Mouse (Mus musculus) midbrain, embryonic 16.5 days (tissue): ENCODE results near the gene Aire. TPM values are rescaled to one million over a fixed set of nuclear protein-coding genes. Genes with fewer than 3 reads are reported as not detected.
A peak's percentile ranks its signal among the peaks of the same experiment; 100 is the strongest.
"Not testable (repeated sequence)": the region's sequence is repeated elsewhere in the genome, so short reads cannot be mapped to it uniquely, and the experiment has no call there.

Experiments used
- ATAC-seq: fragments of 200-750 bp; cut with Nextera tagmentation; 2 replicates; pipeline ENCODE4 v1.8.0; 2017; ENCODE audit warnings: moderate TSS enrichment
- H3K27ac ChIP-seq: fragments of 300-500 bp; sonication (generic); 2 replicates; pipeline ENCODE4 v1.5.1; 2014; ENCODE audit warnings: mild to moderate bottlenecking, low read length, mixed read lengths
- H3K27me3 ChIP-seq: fragments of 300-500 bp; sonication (generic); 2 replicates; pipeline ENCODE4 v1.6.1; 2014; ENCODE audit warnings: low read depth, low read length, mixed read lengths; ENCODE audit not compliant: control insufficient read depth, insufficient read depth
- H3K36me3 ChIP-seq: fragments of 300-500 bp; sonication (generic); 2 replicates; pipeline ENCODE4 v1.6.1; 2014; ENCODE audit warnings: mild to moderate bottlenecking, low read length, moderate library complexity, mixed read lengths; ENCODE audit not compliant: control insufficient read depth, insufficient read depth
- H3K4me1 ChIP-seq: fragments of 300-500 bp; sonication (generic); 2 replicates; pipeline ENCODE4 v1.6.1; 2014; ENCODE audit warnings: mild to moderate bottlenecking, low read length, mixed read lengths; ENCODE audit not compliant: control insufficient read depth, insufficient read depth
- H3K4me2 ChIP-seq: fragments of 300-500 bp; sonication (generic); 2 replicates; pipeline ENCODE4 v1.6.1; 2014; ENCODE audit warnings: mild to moderate bottlenecking, low read length, mixed read lengths
- H3K4me3 ChIP-seq: fragments of 300-500 bp; sonication (generic); 2 replicates; pipeline ENCODE4 v1.5.1; 2014; ENCODE audit warnings: low read depth, mild to moderate bottlenecking, low read length, moderate library complexity, mixed read lengths
- H3K9ac ChIP-seq: fragments of 300-500 bp; sonication (generic); 2 replicates; pipeline ENCODE4 v1.6.1; 2014; ENCODE audit warnings: low read depth, low read length, mixed read lengths
- H3K9me3 ChIP-seq: fragments of 300-500 bp; sonication (generic); replicated peaks from 2 replicates; pipeline ENCODE4 v1.6.1; 2014; ENCODE audit warnings: mild to moderate bottlenecking, low read length, mixed read lengths; ENCODE audit not compliant: control insufficient read depth, poor library complexity, severe bottlenecking
- WGBS: fragments of 180-500 bp; shearing (Covaris S2); extraction: QIAGEN DNeasy Blood & Tissue Kit; methylation state at CpG from one replicate; pipeline ENCODE4 v1.1.7; 2014; 5-methylcytosine and 5-hydroxymethylcytosine counted together
- polyA plus RNA-seq: library from polyadenylated mRNA; unstranded; fragments of >200 nt; fragmentation: Nextera tagmentation; extraction: Ambion mirVana; gene quantifications from 2 replicates; pipeline ENCODE4 v1.2.1, GENCODE M21; 2015

The Aire gene
- polyA plus RNA-seq, 1 experiment from 2014 or later = 0.19 TPM

DNA sequence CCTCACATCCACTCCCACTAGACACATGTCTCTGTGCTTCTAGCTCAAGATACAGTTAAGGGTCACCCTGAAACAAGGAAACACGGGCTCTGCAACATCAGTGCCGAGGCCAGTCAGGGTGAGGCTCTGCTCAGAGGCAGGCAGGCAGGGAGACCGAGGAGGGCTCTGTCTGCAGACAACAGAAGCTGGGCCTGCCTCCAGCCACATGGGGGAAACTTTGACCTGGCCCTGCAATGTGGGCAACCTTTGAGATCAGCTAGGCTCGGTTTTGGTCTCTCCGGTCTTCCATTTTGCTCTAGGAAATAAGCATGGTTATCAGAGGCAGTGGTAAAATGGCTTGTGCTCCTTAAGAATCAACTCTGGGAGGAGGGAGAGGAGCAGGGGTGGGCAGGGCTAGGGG is 27.0 kb downstream of the Aire start:
- 48% methylated on average over 5 of the region's 5 CpGs for WGBS
- ATAC-seq = no peak
- H3K4me2 ChIP-seq = no peak overlapping the region
- H3K27ac ChIP-seq = no peak overlapping the region
- H3K9me3 ChIP-seq = no peaks in the 10 kb centered on the region
- no peak overlapping the region for H3K4me3 ChIP-seq
- H3K27me3 ChIP-seq = no peaks in the 10 kb centered on the region
- no peaks in the 10 kb centered on the region for H3K36me3 ChIP-seq
- no peak overlapping the region for H3K9ac ChIP-seq
- H3K4me1 ChIP-seq = peaks cover 2% of the 10 kb centered on the region; the same call in 1 of the 2 replicates

DNA sequence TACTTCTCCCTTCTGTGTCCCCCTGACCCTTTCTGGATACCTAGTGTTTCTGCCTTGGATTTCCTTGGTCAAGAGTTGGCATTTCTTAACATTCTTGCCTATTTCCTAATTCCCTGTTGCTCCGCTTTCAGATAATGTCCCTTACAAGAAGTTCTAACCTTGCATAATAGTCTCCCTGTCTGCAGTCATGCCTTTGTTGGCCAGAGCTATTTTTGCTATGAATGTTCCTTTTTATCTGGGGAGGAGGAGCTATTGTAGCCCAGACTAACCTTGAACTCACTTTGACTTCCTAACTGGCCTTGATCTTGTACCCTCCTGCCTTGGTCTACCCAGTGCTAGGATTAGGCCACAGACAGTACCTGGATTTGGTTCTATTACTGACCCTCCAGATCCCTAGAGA is 27.9 kb downstream of the Aire start:
- H3K36me3 ChIP-seq = no peaks in the 10 kb centered on the region
- peaks cover 2% of the 10 kb centered on the region; the same call in 1 of the 2 replicates for H3K4me1 ChIP-seq
- H3K4me2 ChIP-seq = no peak overlapping the region
- no peak overlapping the region for H3K27ac ChIP-seq
- no peak overlapping the region for H3K4me3 ChIP-seq
- no peaks in the 10 kb centered on the region for H3K27me3 ChIP-seq
- no peaks in the 10 kb centered on the region for H3K9me3 ChIP-seq
- H3K9ac ChIP-seq = no peak overlapping the region
- ATAC-seq = no peak
- WGBS = 97% methylated on average over 1 of the region's 1 CpGs

DNA sequence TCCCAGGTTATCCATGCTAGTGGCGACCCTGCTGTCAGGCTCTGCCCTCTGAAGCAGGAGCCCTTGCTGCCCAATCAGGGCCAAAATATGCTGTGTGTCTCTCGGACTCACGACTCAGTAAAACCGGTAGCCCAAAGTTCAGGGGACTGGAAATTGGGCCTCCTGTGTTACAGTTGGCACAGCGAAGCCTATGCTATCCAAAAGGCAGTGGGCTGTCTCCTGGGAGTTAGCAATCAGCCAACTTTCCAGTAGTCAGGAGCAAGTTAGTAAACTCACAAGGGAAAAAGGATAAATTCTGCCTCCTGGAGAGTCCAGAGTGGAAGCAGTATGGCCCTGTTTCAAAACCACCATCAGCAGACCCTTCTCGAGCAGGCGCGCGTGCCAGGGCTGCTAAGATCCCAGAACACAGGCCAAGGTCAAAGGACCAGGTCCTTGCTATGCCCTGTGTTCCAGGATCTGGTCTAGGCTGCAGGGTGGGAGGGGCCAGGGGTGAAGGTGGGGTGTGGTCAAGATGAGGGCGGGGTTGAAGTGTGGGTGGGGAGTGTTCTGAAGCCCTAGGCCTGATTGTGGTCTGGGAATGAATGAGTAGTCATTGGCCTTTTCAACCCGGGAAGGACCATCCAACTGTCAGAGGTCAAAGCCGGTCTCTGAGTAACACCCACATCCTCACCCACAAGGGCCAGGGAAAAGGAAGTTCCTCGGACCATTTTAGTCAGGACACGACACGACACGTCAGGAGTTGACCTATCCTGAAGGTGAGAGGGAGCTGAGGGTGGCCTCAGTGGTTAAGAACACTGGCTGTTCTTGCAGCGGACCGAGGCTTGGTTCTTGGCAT is 30.5 kb downstream of the Aire start:
- Histone ChIP-seq H3K9me3 (no peaks in the 10 kb centered on the region), H3K9ac (no peak overlapping the region), H3K4me2 (no peak overlapping the region), H3K36me3 (no peaks in the 10 kb centered on the region), H3K27ac (no peak overlapping the region), H3K4me1 (peaks cover 10% of the 10 kb centered on the region), H3K27me3 (no peaks in the 10 kb centered on the region), H3K4me3 (no peak overlapping the region)
- WGBS = 92% methylated on average over 18 of the region's 18 CpGs
- ATAC-seq = no peak

DNA sequence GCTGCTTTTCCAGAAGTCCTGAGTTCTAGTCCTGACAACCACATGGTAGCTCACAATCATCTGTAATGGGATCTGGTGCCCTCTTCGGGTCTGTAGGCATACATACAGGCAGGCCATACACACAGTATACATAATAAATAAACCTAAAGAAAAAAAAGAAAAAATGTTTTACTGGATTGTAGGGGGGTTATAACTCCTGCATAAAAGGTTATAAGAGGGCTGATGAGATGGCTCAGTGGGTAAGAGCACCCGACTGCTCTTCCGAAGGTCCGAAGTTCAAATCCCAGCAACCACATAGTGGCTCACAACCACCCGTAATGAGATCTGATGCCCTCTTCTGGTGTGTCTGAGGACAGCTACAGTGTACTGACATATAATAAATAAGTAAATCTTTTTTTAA is 32.3 kb downstream of the Aire start:
- not testable (repeated sequence) for H3K4me2 ChIP-seq, H3K36me3 ChIP-seq, ATAC-seq, H3K4me3 ChIP-seq, H3K9me3 ChIP-seq, H3K9ac ChIP-seq, H3K27me3 ChIP-seq, H3K27ac ChIP-seq
- H3K4me1 ChIP-seq = peaks cover 21% of the 10 kb centered on the region
- 96% methylated on average over 5 of the region's 5 CpGs for WGBS

DNA sequence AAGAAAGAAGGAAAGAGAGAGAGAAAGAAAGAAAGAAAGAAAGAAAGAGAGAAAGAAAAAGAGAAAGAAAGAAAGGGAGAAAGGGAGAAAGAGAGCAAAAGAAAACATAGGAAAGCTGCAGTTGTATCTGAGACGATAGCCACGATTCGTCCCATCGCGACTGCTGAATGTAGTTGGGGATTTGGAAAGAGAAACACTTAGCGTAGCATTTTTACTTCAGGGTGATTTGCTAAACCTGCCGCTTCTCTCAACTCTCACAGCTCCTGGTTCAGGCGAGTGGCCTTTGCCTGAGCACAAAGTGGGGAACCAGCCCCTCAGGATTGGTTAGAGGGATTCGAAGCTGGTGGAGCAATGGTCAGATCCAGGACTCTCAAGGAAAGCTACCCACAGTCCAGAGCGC is 33.1 kb downstream of the Aire start:
- Histone ChIP-seq H3K27ac (no peak overlapping the region), H3K4me3 (no peak overlapping the region), H3K4me1 (peaks cover 21% of the 10 kb centered on the region), H3K4me2 (peak overlapping the region; percentile 21), H3K9ac (no peak overlapping the region), H3K9me3 (no peaks in the 10 kb centered on the region), H3K27me3 (no peaks in the 10 kb centered on the region), H3K36me3 (no peaks in the 10 kb centered on the region)
- ATAC-seq = no peak
- WGBS = 15% methylated on average over 10 of the region's 10 CpGs

DNA sequence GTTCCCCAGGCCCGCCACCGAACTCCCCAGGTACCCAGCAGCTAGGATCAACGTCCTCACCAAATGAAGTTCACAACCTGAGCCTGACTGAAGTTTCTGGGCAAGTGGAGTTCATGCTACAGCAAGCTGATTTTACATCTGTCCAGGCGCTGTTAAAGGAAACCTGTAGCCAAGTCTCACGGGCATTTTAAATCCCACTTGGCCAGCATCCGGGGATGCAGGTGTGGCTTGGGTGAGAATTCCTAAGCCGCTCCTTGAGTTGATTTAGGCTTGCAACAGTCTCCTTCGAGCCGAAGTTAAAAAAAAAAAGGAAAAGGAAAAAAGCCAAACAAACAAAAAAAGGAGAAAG is 33.5 kb downstream of the Aire start, which contains the start of gene Pfkl:
TSS of gene Pfkl (minus strand) at position 139 of the 349 bp plus-strand sequence.
- no peaks in the 10 kb centered on the region for H3K9me3 ChIP-seq
- H3K4me1 ChIP-seq = peaks cover 21% of the 10 kb centered on the region
- no peaks in the 10 kb centered on the region for H3K27me3 ChIP-seq
- no peak; the same call in 1 of the 2 replicates for ATAC-seq
- H3K4me2 ChIP-seq = peak within 1 kb of the TSS; percentile 83
- peak within 1 kb of the TSS; percentile 95 for H3K27ac ChIP-seq
- under 1% methylated on average over 9 of the region's 9 CpGs for WGBS
- H3K9ac ChIP-seq = peak within 1 kb of the TSS; percentile 94
- peak within 1 kb of the TSS; percentile 82 for H3K4me3 ChIP-seq
- no peaks in the 10 kb centered on the region for H3K36me3 ChIP-seq

DNA sequence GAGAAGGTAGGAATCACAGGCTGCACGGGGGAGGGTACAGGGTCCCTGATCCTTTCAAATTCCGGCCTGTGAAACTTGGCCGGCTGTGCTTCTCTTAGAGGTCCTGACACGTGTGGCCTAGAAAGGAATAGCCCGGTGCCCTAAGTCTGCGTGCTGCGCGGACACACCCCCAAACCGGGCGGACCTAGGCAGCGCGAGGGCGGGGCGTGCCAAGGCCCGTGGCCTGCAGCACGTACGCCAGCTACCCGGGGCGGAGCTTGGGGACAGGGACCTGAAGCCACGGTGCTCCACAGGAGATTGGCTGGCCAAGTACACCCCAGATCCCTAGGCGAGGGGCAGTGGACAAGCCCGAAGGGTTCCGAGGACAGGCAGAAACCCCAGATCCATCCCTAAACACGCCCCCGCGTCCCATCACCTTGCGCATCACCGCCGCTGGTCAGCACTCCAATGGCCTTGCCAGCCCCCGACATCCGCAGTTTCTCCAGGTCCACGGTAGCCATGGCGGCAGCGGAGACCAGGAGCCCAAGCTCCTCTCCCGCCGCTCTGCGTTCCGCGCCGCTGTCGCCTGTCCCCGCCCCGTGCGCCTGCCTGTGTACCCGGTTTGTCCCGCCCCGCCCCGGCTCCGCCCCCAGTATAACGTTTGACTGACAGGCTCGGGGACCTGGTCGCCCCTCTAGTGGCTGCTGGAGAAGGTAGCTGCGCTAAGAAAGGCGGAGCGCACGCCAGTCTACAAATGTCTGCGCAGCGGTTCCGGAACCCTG is 34.0 kb downstream of the Aire start:
- H3K27me3 ChIP-seq = no peaks in the 10 kb centered on the region
- peaks cover 21% of the 10 kb centered on the region for H3K4me1 ChIP-seq
- no peaks in the 10 kb centered on the region for H3K9me3 ChIP-seq
- peak overlapping the region; percentile 82 for H3K4me3 ChIP-seq
- peak; percentile 97 for ATAC-seq
- H3K9ac ChIP-seq = peak overlapping the region; percentile 94
- H3K4me2 ChIP-seq = peak overlapping the region; percentile 83
- H3K27ac ChIP-seq = peak overlapping the region; percentile 95
- H3K36me3 ChIP-seq = no peaks in the 10 kb centered on the region
- WGBS = 0% methylated on average over 59 of the region's 59 CpGs

DNA sequence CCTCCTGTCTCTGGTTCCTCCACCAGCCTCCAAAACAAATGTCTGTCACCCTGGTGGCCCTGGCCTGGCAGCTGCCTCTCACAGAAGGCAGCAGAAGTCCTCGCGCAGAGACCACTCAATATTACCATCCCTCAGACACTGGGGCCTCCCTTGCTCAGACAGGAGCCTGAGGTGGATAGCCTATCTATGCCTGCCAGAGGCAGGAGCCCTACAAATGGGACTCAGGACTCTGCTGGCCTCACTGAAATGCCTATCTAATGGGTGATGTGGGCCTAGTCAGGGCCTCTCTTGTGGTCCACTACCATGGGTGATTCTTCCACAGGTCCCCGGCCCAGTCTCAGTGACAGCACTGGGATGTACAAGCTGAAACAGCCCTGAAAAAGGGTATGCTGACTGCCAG is 35.2 kb downstream of the Aire start:
- Histone ChIP-seq H3K4me3 (peak overlapping the region; percentile 82), H3K4me1 (peaks cover 21% of the 10 kb centered on the region), H3K4me2 (peak overlapping the region; percentile 83), H3K9me3 (no peaks in the 10 kb centered on the region), H3K9ac (peak overlapping the region; percentile 94), H3K27ac (no peak overlapping the region), H3K36me3 (no peaks in the 10 kb centered on the region), H3K27me3 (no peaks in the 10 kb centered on the region)
- ATAC-seq = no peak
- 76% methylated on average over 3 of the region's 3 CpGs for WGBS

DNA sequence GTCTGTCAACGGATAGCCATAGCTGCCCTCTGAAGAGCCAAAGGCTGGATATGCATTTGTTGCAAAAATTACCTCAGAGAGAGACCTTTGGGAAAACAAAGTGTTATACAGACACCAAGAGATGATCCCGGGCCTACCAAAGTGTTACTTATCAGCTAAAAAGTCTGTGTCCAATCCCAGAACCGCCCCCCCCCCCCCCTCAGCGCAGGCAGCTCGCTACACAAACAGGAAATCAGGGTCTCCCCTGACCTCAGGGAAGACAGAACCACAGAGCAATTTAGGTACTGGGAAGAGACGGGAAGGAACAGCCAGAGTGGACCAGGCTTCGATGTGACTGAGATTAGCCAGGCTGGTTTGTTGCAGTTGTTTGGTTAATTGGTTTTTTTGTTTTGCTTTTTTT is 36.2 kb downstream of the Aire start:
- H3K9me3 ChIP-seq = no peaks in the 10 kb centered on the region
- no peak for ATAC-seq
- H3K4me1 ChIP-seq = peaks cover 21% of the 10 kb centered on the region
- H3K4me2 ChIP-seq = peak overlapping the region; percentile 0; the same call in 1 of the 2 replicates
- peaks cover 6% of the 10 kb centered on the region; the same call in 1 of the 2 replicates for H3K36me3 ChIP-seq
- H3K27me3 ChIP-seq = no peaks in the 10 kb centered on the region
- no peak overlapping the region for H3K27ac ChIP-seq
- no peak overlapping the region for H3K4me3 ChIP-seq
- WGBS = 66% methylated on average over 7 of the region's 7 CpGs
- no peak overlapping the region for H3K9ac ChIP-seq
